Mouse (Mus musculus): Measurements from ENCODE around the gene Tulp2. TPM values are rescaled to one million over a fixed set of nuclear protein-coding genes. Genes with fewer than 3 reads are reported as not detected.
"Not testable (repeated sequence)": the region's sequence is repeated elsewhere in the genome, so short reads cannot be mapped to it uniquely, and the experiment has no call there.

Tulp2 gene
- polyA plus RNA-seq, 1 experiment, result 0.04 TPM

- no peak for DNase-seq (ENCODE audit: low read depth in 1 of 2, low spot score in 2 of 2)
- no peaks in the 10 kb centered on the region for H3K36me3 ChIP-seq (ENCODE audit: control insufficient read depth, insufficient read depth, low read length)
- no peak overlapping the region for H3K27ac ChIP-seq (ENCODE audit: insufficient read depth, low read length)
- H3K4me1 ChIP-seq (ENCODE audit: control insufficient read depth, insufficient read depth, insufficient read length), result no peaks in the 10 kb centered on the region
- no peak overlapping the region for H3K4me3 ChIP-seq (ENCODE audit: extremely low read depth, insufficient read depth, insufficient read length)
- TF ChIP-seq POLR2A (IDR thresholded peaks at IDR 0.05; ENCODE audit: low read depth, low read length) (no peak), CTCF (IDR thresholded peaks at IDR 0.05; ENCODE audit: extremely low read depth, insufficient read depth, insufficient read length, insufficient replicate concordance) (no peak)
- no peaks in the 10 kb centered on the region for H3K27me3 ChIP-seq (ENCODE audit: control insufficient read depth, insufficient read depth, low read length)
- 63% methylated on average over 1 of the region's 1 CpGs for WGBS
Observed at GRCm38 (mm10) chr7:45476453-45476852, 5.2 kb upstream of the Tulp2 start.

- H3K36me3 ChIP-seq (ENCODE audit: control insufficient read depth, insufficient read depth, low read length), result no peaks in the 10 kb centered on the region
- H3K27me3 ChIP-seq (ENCODE audit: control insufficient read depth, insufficient read depth, low read length), result no peaks in the 10 kb centered on the region
- DNase-seq (ENCODE audit: low read depth in 1 of 2, low spot score in 2 of 2), result peak in 1 of 2 experiments; percentile 58
- no peaks in the 10 kb centered on the region for H3K4me1 ChIP-seq (ENCODE audit: control insufficient read depth, insufficient read depth, insufficient read length)
- no peak overlapping the region for H3K27ac ChIP-seq (ENCODE audit: insufficient read depth, low read length)
- TF ChIP-seq POLR2A (IDR thresholded peaks at IDR 0.05; ENCODE audit: low read depth, low read length) (no peak), CTCF (IDR thresholded peaks at IDR 0.05; ENCODE audit: extremely low read depth, insufficient read depth, insufficient read length, insufficient replicate concordance) (peak; percentile 61; the same call in 1 of the 2 replicates)
- WGBS, result 3% methylated on average over 3 of the region's 3 CpGs
- no peak overlapping the region for H3K4me3 ChIP-seq (ENCODE audit: extremely low read depth, insufficient read depth, insufficient read length)
Observed at GRCm38 (mm10) chr7:45477003-45477402, 4.7 kb upstream of the Tulp2 start.

GRCm38 (mm10) chr7:45478774-45479173 is 2.9 kb upstream of the Tulp2 start:
- WGBS, result 95% methylated on average over 7 of the region's 7 CpGs
- no peaks in the 10 kb centered on the region for H3K4me1 ChIP-seq (ENCODE audit: control insufficient read depth, insufficient read depth, insufficient read length)

GRCm38 (mm10) chr7:45480310-45480709 is 1.4 kb upstream of the Tulp2 start:
- not testable (repeated sequence) for H3K27ac ChIP-seq (ENCODE audit: insufficient read depth, low read length); H3K27me3 ChIP-seq (ENCODE audit: control insufficient read depth, insufficient read depth, low read length); H3K4me1 ChIP-seq (ENCODE audit: control insufficient read depth, insufficient read depth, insufficient read length); DNase-seq (ENCODE audit: low read depth in 1 of 2, low spot score in 2 of 2); H3K36me3 ChIP-seq (ENCODE audit: control insufficient read depth, insufficient read depth, low read length); H3K4me3 ChIP-seq (ENCODE audit: extremely low read depth, insufficient read depth, insufficient read length)
- 82% methylated on average over 4 of the region's 4 CpGs for WGBS

More at GRCm38 (mm10) chr7:45478774-45479173, 2.9 kb upstream of the Tulp2 start:
- DNase-seq (ENCODE audit: low read depth in 1 of 2, low spot score in 2 of 2), result no peak
- TF ChIP-seq POLR2A (IDR thresholded peaks at IDR 0.05; ENCODE audit: low read depth, low read length) (no peak), CTCF (IDR thresholded peaks at IDR 0.05; ENCODE audit: extremely low read depth, insufficient read depth, insufficient read length, insufficient replicate concordance) (no peak)
- Histone ChIP-seq H3K27ac (ENCODE audit: insufficient read depth, low read length) (no peak overlapping the region), H3K27me3 (ENCODE audit: control insufficient read depth, insufficient read depth, low read length) (no peaks in the 10 kb centered on the region), H3K36me3 (ENCODE audit: control insufficient read depth, insufficient read depth, low read length) (no peaks in the 10 kb centered on the region), H3K4me3 (ENCODE audit: extremely low read depth, insufficient read depth, insufficient read length) (no peak overlapping the region)

GRCm38 (mm10) chr7:45482166-45482565 is 489 bp downstream of the Tulp2 start:
- Histone ChIP-seq H3K27me3 (ENCODE audit: control insufficient read depth, insufficient read depth, low read length) (no peaks in the 10 kb centered on the region), H3K36me3 (ENCODE audit: control insufficient read depth, insufficient read depth, low read length) (no peaks in the 10 kb centered on the region), H3K4me1 (ENCODE audit: control insufficient read depth, insufficient read depth, insufficient read length) (no peaks in the 10 kb centered on the region), H3K4me3 (ENCODE audit: extremely low read depth, insufficient read depth, insufficient read length) (no peak overlapping the region), H3K27ac (ENCODE audit: insufficient read depth, low read length) (no peak overlapping the region)
- 65% methylated on average over 1 of the region's 1 CpGs for WGBS
- TF ChIP-seq CTCF (IDR thresholded peaks at IDR 0.05; ENCODE audit: extremely low read depth, insufficient read depth, insufficient read length, insufficient replicate concordance) (no peak), POLR2A (IDR thresholded peaks at IDR 0.05; ENCODE audit: low read depth, low read length) (no peak)
- no peak for DNase-seq (ENCODE audit: low read depth in 1 of 2, low spot score in 2 of 2)

GRCm38 (mm10) chr7:45484985-45485384 is 3.3 kb downstream of the Tulp2 start:
- H3K36me3 ChIP-seq (ENCODE audit: control insufficient read depth, insufficient read depth, low read length); H3K4me1 ChIP-seq (ENCODE audit: control insufficient read depth, insufficient read depth, insufficient read length); DNase-seq (ENCODE audit: low read depth in 1 of 2, low spot score in 2 of 2); H3K27me3 ChIP-seq (ENCODE audit: control insufficient read depth, insufficient read depth, low read length); H3K27ac ChIP-seq (ENCODE audit: insufficient read depth, low read length); H3K4me3 ChIP-seq (ENCODE audit: extremely low read depth, insufficient read depth, insufficient read length): not testable (repeated sequence)
- 90% methylated on average over 5 of the region's 5 CpGs for WGBS

GRCm38 (mm10) chr7:45486158-45486557 is 4.5 kb downstream of the Tulp2 start:
- no peak for DNase-seq (ENCODE audit: low read depth in 1 of 2, low spot score in 2 of 2)

More at GRCm38 (mm10) chr7:45486158-45486557, 4.5 kb downstream of the Tulp2 start:
- H3K4me1 ChIP-seq (ENCODE audit: control insufficient read depth, insufficient read depth, insufficient read length), result no peaks in the 10 kb centered on the region
- no peak for TF ChIP-seq POLR2A (IDR thresholded peaks at IDR 0.05; ENCODE audit: low read depth, low read length)
- no peak for TF ChIP-seq CTCF (IDR thresholded peaks at IDR 0.05; ENCODE audit: extremely low read depth, insufficient read depth, insufficient read length, insufficient replicate concordance)
- no peaks in the 10 kb centered on the region for H3K36me3 ChIP-seq (ENCODE audit: control insufficient read depth, insufficient read depth, low read length)
- H3K27ac ChIP-seq (ENCODE audit: insufficient read depth, low read length), result no peak overlapping the region
- H3K27me3 ChIP-seq (ENCODE audit: control insufficient read depth, insufficient read depth, low read length), result no peaks in the 10 kb centered on the region
- H3K4me3 ChIP-seq (ENCODE audit: extremely low read depth, insufficient read depth, insufficient read length), result no peak overlapping the region
- WGBS, result 85% methylated on average over 7 of the region's 7 CpGs
